Mouse (Mus musculus) hindbrain, embryonic 15.5 days (tissue): Measurements from ENCODE around the gene Ephb6. TPM values are rescaled to one million over a fixed set of nuclear protein-coding genes. Genes with fewer than 3 reads are reported as not detected.
"Not testable (repeated sequence)": the region's sequence is repeated elsewhere in the genome, so short reads cannot be mapped to it uniquely, and the experiment has no call there.

Source experiments
- ATAC-seq: fragments of 200-750 bp; cut with Nextera tagmentation; 2 replicates; pipeline ENCODE4 v1.8.0; 2017; ENCODE audit warnings: low read depth, moderate number of reproducible peaks, moderate TSS enrichment; ENCODE audit not compliant: low FRiP score
- H3K27ac ChIP-seq: fragments of 300-500 bp; sonication (generic); replicated peaks from 2 replicates; pipeline ENCODE4 v1.5.1; 2015; ENCODE audit warnings: mild to moderate bottlenecking, inconsistent platforms
- H3K27me3 ChIP-seq: fragments of 300-500 bp; sonication (generic); 2 replicates; pipeline ENCODE4 v1.6.1; 2015; ENCODE audit warnings: control low read depth, inconsistent platforms
- H3K36me3 ChIP-seq: fragments of 300-500 bp; sonication (generic); 2 replicates; pipeline ENCODE4 v1.6.1; 2015; ENCODE audit warnings: control low read depth, inconsistent platforms
- H3K4me1 ChIP-seq: fragments of 300-500 bp; sonication (generic); replicated peaks from 2 replicates; pipeline ENCODE4 v1.6.1; 2015; ENCODE audit warnings: control low read depth, inconsistent platforms
- H3K4me2 ChIP-seq: fragments of 300-500 bp; sonication (generic); 2 replicates; pipeline ENCODE4 v1.6.1; 2015; ENCODE audit warnings: moderate library complexity, mild to moderate bottlenecking, inconsistent platforms
- H3K4me3 ChIP-seq: fragments of 300-500 bp; sonication (generic); 2 replicates; pipeline ENCODE4 v1.5.1; 2015; ENCODE audit warnings: mild to moderate bottlenecking, inconsistent platforms
- H3K9ac ChIP-seq: fragments of 300-500 bp; sonication (generic); 2 replicates; pipeline ENCODE4 v1.6.1; 2015; ENCODE audit warnings: inconsistent platforms
- H3K9me3 ChIP-seq: fragments of 300-500 bp; sonication (generic); 2 replicates; pipeline ENCODE4 v1.6.1; 2016; ENCODE audit warnings: control low read depth, inconsistent platforms
- WGBS: fragments of 180-500 bp; shearing (Covaris S2); methylation state at CpG from one replicate; pipeline ENCODE4 v1.1.7; 2015; 5-methylcytosine and 5-hydroxymethylcytosine counted together
- polyA plus RNA-seq: library from polyadenylated mRNA; unstranded; fragments of >200 nt; fragmentation: Nextera tagmentation; extraction: Ambion mirVana; gene quantifications from 2 replicates; pipeline ENCODE4 v1.2.1, GENCODE M21; 2015

Gene Ephb6
- 40.1 and 44.4 TPM in 2 replicates for polyA plus RNA-seq

DNA sequence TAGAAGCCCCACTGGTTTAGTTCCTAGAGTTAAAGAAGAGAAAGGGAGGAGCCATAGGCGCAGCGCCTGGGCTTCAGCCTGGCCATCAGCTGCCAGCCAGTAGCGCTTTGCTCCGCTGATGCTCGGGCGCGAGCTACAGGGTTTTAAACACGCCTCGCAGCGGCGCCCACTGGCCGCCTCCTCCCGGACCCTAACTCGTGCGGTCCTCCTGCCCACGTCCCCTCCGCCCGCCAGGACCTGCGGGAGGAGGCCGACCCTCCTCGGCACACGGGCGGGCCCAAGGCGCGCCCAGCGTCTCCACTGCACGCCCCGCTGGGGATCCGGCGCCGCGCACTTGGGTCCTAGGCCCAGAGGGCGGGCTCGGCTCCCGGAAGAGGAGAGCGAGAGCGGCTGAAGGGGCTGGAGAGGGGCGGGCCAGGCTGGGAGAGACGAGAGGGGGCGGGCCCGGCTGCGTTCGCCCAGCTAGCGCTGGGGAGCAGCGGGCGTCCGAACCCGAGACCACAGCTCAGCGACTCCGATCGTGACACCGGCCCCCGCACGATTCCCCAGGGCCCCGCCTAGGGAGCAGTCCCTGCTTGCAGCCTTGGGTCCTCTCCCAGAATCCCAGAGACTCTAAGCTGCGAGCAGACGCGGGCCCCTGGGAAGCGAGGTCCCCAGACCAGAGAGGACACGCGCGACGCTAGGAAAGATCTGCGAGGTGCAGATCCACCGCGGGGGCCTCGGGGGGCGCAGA is at the start of gene Ephb6:
Gene Ephb6, plus strand, starts transcription at position 422 of the 733 bp plus-strand sequence.
- Histone ChIP-seq H3K4me3 (peak within 1 kb of the TSS; percentile 98), H3K27me3 (no peaks in the 10 kb centered on the region), H3K36me3 (no peaks in the 10 kb centered on the region), H3K9ac (peak within 1 kb of the TSS; percentile 94), H3K27ac (peak within 1 kb of the TSS; percentile 94), H3K9me3 (no peaks in the 10 kb centered on the region), H3K4me1 (peaks cover 33% of the 10 kb centered on the region), H3K4me2 (peak within 1 kb of the TSS; percentile 98)
- WGBS = under 1% methylated on average over 67 of the region's 68 CpGs
- ATAC-seq = peak; percentile 94

DNA sequence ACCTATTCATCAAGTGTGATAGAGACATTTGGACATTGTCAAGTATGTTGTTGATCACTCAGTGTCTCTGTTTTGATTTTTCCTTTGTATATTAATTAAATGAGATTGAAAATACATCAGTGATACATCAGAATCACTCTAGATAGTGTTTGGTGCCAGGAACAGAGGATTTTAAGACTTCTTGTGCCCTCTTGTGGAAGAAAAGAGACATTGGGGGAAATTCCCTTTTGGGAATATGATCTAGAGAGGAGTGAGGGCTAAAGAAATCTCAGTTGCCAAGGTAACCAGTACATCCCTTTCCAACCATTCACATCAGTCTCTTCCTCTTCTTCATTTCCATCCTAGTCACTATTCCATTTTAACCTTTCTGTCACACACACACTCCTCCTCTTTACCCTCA is 48.9 kb upstream of the Ephb6 start:
- no peaks in the 10 kb centered on the region for H3K27me3 ChIP-seq
- no peaks in the 10 kb centered on the region for H3K9me3 ChIP-seq
- H3K4me3 ChIP-seq = no peak overlapping the region
- no peaks in the 10 kb centered on the region for H3K36me3 ChIP-seq
- no peak overlapping the region for H3K4me2 ChIP-seq
- H3K27ac ChIP-seq = no peak overlapping the region
- ATAC-seq = peak; percentile 73
- H3K4me1 ChIP-seq = no peaks in the 10 kb centered on the region
- H3K9ac ChIP-seq = no peak overlapping the region

DNA sequence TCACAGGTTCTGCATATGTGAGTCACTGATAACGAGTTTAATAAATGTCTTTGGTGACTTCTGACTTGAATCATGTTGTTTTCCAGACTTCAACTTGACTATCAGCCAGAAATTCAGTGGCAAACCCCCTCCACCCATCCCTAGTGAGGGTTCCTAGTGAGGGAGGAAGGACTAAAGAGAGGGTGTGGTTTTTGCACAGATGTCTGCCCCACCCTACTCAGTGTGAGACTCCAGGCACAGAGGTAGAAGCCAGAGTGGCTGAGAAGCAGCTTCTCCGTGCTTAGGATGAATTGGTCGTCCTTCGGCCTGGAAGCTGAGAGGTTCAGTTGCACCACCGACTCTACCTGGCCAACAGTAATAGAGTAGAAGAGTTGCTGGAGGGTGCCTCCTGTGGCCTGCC is 47.8 kb upstream of the Ephb6 start:
- no peak for ATAC-seq
- H3K27ac ChIP-seq = no peak overlapping the region
- H3K4me1 ChIP-seq = no peaks in the 10 kb centered on the region
- H3K36me3 ChIP-seq = no peaks in the 10 kb centered on the region
- no peak overlapping the region for H3K9ac ChIP-seq
- no peak overlapping the region for H3K4me3 ChIP-seq
- no peaks in the 10 kb centered on the region for H3K9me3 ChIP-seq
- H3K4me2 ChIP-seq = no peak overlapping the region
- no peaks in the 10 kb centered on the region for H3K27me3 ChIP-seq
- 83% methylated on average over 5 of the region's 5 CpGs for WGBS

DNA sequence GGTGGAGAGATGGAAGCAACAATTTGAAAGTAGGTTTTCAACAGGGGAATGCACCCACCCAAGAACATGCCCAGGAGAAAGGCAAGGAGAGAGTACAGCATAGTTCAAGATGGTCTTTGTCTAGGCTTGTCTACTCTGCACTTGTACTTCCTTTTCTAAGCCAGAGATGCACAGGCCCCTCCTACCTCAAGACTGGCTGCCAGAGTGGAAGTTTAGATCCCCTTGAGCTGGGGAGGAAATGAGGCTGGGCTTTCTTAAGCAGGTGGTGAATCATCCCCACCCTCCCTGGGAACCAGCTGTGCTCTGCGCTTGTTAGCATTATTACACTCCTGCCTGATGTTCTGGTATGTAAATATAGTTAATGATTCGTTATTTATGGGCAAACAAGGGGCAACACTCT is 47.0 kb upstream of the Ephb6 start:
- Histone ChIP-seq H3K36me3 (no peaks in the 10 kb centered on the region), H3K9ac (no peak overlapping the region), H3K9me3 (no peaks in the 10 kb centered on the region), H3K27me3 (no peaks in the 10 kb centered on the region), H3K4me3 (no peak overlapping the region), H3K27ac (no peak overlapping the region), H3K4me1 (no peaks in the 10 kb centered on the region), H3K4me2 (no peak overlapping the region)
- ATAC-seq = no peak
- 50% methylated on average over 2 of the region's 2 CpGs for WGBS

DNA sequence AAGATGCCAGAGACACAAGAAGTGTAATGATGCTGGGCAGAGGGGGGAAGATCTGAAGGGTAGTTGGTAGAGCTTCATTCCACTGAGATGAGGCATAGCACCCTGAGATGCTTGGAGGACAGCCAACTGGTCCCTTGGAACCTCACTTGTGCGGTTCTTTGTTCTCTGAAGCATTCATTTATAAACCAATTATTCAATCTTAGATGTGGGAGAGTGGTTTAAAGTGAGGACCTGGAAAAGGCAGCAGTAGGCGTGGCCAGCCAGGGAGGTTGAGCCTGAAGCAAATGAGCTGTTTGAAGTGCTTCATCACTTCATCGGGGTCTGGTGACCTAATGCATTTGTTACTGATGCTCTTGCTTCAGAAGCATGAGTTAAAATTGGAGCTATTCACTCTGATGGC is 46.0 kb upstream of the Ephb6 start:
- Histone ChIP-seq H3K36me3 (no peaks in the 10 kb centered on the region), H3K9ac (no peak overlapping the region), H3K27me3 (no peaks in the 10 kb centered on the region), H3K4me1 (no peaks in the 10 kb centered on the region), H3K9me3 (no peaks in the 10 kb centered on the region), H3K4me2 (no peak overlapping the region), H3K4me3 (no peak overlapping the region), H3K27ac (no peak overlapping the region)
- ATAC-seq = no peak
- WGBS = 55% methylated on average over 3 of the region's 3 CpGs

DNA sequence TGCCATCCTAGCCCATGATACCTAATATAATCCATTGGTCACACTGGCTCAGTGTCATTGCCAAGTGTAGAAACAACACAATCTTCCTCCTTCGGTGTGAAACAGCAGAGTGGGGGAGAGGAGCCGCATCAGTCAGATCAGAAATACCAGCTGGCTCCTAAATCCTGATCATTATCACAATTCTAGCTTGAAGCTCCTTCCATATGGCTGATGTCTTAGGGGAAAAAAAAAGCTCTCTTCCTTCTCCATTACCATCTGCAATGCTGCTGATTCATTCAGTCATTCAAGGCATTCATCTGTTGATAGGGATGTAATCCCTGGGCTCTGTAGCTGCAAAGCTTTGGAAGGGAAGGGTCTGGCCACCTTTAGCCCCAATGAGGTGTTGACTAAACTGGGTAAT is 45.0 kb upstream of the Ephb6 start:
- H3K27me3 ChIP-seq = no peaks in the 10 kb centered on the region
- H3K27ac ChIP-seq = no peak overlapping the region
- WGBS = 85% methylated on average over 2 of the region's 2 CpGs
- no peaks in the 10 kb centered on the region for H3K9me3 ChIP-seq
- no peak overlapping the region for H3K4me2 ChIP-seq
- no peak for ATAC-seq
- H3K4me1 ChIP-seq = no peaks in the 10 kb centered on the region
- no peaks in the 10 kb centered on the region for H3K36me3 ChIP-seq
- no peak overlapping the region for H3K9ac ChIP-seq
- no peak overlapping the region for H3K4me3 ChIP-seq

DNA sequence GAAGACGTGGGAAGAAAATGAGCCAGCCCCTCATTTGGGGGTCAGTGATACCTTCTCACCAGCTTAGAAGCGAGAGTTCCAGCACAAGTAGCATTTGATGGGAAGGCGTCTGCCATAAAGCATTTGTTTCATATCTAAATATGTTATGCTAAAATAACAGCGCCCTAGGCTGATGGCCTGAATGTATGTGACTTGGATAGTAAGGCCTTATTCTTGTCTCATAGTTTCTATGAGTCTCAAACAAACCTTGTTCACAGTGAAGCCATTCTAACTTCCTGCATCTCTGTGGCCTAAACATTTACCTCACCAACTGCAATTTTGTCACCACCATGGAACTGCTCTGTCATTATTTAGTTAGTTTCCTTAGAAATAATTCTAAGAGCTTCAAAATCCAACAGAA is 42.7 kb upstream of the Ephb6 start:
- H3K36me3 ChIP-seq = no peaks in the 10 kb centered on the region
- no peaks in the 10 kb centered on the region for H3K27me3 ChIP-seq
- no peak overlapping the region for H3K9ac ChIP-seq
- peak overlapping the region; percentile 28 for H3K4me3 ChIP-seq
- H3K4me2 ChIP-seq = peak overlapping the region; percentile 25
- H3K9me3 ChIP-seq = no peaks in the 10 kb centered on the region
- no peak overlapping the region for H3K27ac ChIP-seq
- WGBS = 92% methylated on average over 4 of the region's 4 CpGs
- no peak for ATAC-seq
- H3K4me1 ChIP-seq = no peaks in the 10 kb centered on the region

DNA sequence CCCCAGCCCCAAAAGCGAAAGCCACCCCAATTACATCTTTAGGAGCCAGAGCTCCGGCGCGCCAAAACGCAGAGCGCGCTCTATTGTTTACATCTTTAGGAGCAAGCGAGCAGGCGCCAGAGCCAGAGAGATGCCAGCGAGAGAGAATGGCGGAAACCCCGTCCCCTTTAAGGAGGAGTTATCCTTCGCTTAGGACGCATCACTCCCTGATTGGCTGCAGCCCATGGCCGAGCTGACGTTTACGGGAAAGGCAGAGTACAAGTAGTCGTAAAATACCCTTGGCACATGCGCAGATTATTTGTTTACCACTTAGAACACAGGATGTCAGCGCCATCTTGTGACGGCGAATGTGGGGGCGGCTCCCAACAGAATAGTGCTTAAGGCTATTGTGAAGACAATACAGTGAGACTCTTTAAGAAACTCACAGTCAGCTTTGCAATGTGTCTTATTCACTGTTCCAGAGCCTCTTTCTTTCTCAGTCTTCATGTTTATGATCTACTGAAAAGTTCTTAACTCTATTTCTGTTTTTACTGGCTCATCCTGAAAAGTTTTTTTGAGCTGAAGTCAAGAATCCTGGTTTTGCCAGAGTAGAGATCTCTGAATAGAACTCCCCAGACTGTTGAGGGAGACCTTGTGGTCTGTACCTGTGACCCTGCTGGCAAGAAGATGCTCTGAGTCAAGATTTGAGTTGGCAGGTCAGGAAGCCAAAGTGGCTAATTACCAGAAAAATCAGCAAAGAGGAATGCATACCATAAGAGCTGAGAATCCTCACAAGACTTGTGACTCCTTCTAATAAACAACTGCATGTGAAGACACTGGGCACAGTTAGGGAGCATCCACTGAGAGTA is 42.0 kb upstream of the Ephb6 start:
- not testable (repeated sequence) for H3K27me3 ChIP-seq, H3K27ac ChIP-seq, H3K36me3 ChIP-seq, H3K9me3 ChIP-seq, H3K9ac ChIP-seq, H3K4me1 ChIP-seq
- H3K4me2 ChIP-seq = peak overlapping the region; percentile 30
- 77% methylated on average over 6 of the region's 23 CpGs for WGBS
- peak overlapping the region; percentile 28 for H3K4me3 ChIP-seq
- peak; percentile 78; the same call in 1 of the 2 replicates for ATAC-seq

DNA sequence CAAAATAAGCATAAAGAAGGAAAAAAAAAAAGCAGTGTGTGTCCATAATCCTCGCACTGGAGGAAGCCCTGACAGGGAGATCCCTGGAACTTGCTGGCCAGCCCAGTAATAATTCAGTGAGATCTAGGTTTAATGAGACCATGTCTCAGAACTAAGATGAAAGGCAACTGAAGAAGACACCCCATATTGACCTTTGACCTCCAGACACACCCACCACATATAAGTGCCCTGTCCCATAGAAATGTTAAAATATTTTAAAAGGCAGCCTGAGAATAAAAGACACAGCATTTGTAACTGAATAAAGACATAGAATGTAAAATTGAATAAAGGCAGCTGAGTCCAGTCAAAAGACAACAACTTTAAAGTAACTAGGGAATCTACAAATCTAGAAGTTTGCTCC is 40.0 kb upstream of the Ephb6 start:
- WGBS = 71% methylated on average over 1 of the region's 1 CpGs
- ATAC-seq = no peak

DNA sequence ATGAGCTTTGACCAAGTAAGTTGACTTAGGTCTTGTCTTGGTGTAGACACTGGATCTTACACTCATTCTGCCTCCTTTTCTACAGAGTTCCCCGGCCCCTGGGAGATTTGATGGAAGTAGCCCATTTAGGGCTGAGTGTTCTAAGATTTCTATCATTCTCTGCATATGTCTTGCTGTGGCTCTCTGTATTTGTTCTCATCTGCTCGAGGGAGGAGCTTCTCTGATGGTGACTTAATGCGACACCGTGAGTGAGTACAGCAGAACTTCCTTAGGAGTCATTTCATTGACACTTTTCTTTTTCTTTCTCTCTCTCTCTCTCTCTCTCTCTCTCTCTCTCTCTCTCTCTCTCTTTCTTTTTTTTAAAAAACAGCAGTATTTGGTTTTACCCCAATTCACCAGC is 38.3 kb upstream of the Ephb6 start:
- Histone ChIP-seq H3K9me3 (no peaks in the 10 kb centered on the region), H3K27me3 (no peaks in the 10 kb centered on the region), H3K4me3 (no peak overlapping the region), H3K4me1 (no peaks in the 10 kb centered on the region), H3K9ac (no peak overlapping the region), H3K4me2 (no peak overlapping the region), H3K36me3 (no peaks in the 10 kb centered on the region), H3K27ac (no peak overlapping the region)
- ATAC-seq = no peak
- WGBS = 92% methylated on average over 4 of the region's 4 CpGs

More for the DNA sequence above, 40.0 kb upstream of the Ephb6 start:
- H3K9me3 ChIP-seq = no peaks in the 10 kb centered on the region
- H3K4me3 ChIP-seq = no peak overlapping the region
- no peak overlapping the region for H3K27ac ChIP-seq
- no peak overlapping the region for H3K4me2 ChIP-seq
- no peaks in the 10 kb centered on the region for H3K4me1 ChIP-seq
- no peaks in the 10 kb centered on the region for H3K36me3 ChIP-seq
- H3K27me3 ChIP-seq = no peaks in the 10 kb centered on the region
- no peak overlapping the region for H3K9ac ChIP-seq

DNA sequence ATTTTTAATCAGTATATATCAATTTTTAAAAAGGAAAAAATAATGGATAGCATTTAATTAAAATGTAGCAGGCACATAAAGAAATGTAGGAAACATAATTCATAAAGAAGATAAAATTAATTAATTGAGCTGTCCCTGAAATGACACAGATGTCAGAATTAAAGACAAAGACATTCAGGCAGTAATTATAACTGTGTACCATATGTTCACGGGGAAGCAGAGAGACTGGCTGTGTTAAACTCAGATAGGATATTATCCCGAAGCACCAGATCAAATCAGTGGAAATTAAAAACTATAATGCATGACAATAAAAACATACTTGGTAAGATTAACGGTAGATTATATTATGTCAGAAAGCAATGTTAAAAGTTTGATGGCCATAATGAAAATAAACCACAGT is 36.2 kb upstream of the Ephb6 start:
- ATAC-seq = no peak
- no peak overlapping the region for H3K27ac ChIP-seq

DNA sequence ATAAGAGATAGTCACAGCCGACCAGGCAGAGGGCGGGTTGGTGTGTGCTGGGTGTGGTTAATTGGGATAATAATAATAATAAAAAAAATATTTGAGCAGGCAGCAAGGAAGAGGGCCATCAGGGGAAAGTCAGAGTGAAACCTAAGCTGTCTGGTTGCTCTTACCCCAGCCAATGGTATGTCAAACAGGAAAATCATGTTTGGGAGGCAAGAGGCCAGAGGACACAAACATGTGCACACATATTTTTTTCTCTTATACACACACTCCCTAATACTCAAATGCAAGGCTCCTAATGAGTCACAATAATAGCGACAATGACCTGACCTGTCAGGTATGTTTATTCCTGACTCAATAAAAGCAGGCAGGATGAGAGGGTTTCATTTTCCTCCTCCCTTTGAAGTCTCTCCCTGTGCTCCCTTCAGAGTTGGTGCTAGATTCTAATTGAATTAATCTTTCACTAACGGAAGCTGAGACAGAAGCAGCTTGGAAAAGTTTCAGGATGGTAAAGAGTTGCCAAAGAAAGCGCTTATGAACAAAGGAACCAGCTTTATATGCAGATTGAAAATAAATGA is 28.7 kb upstream of the Ephb6 start:
- H3K4me3 ChIP-seq = no peak overlapping the region
- no peak overlapping the region for H3K27ac ChIP-seq
- no peak overlapping the region for H3K4me2 ChIP-seq
- ATAC-seq = no peak
- no peak overlapping the region for H3K9ac ChIP-seq
- no peaks in the 10 kb centered on the region for H3K27me3 ChIP-seq
- H3K9me3 ChIP-seq = no peaks in the 10 kb centered on the region
- no peaks in the 10 kb centered on the region for H3K36me3 ChIP-seq
- 67% methylated on average over 5 of the region's 5 CpGs for WGBS
- H3K4me1 ChIP-seq = no peaks in the 10 kb centered on the region

More for the DNA sequence above, 36.2 kb upstream of the Ephb6 start:
- Histone ChIP-seq H3K9ac (no peak overlapping the region), H3K4me1 (no peaks in the 10 kb centered on the region), H3K4me3 (no peak overlapping the region), H3K9me3 (no peaks in the 10 kb centered on the region), H3K36me3 (no peaks in the 10 kb centered on the region), H3K27me3 (no peaks in the 10 kb centered on the region), H3K4me2 (no peak overlapping the region)
- WGBS = 63% methylated on average over 3 of the region's 3 CpGs
